Mouse (Mus musculus) olfactory bulb, adult 2 months (tissue): Measurements from ENCODE around the gene Lrba. TPM values are rescaled to one million over a fixed set of nuclear protein-coding genes. Genes with fewer than 3 reads are reported as not detected.

ENCODE experiments used
- H3K27ac ChIP-seq: fragments of 200-500 bp; 2 replicates; pipeline ENCODE4 v1.5.1; 2012; ENCODE audit warnings: low read depth, low read length; ENCODE audit not compliant: insufficient read depth
- H3K4me1 ChIP-seq: fragments of 200-500 bp; 2 replicates; pipeline ENCODE4 v1.6.1; 2012; ENCODE audit warnings: low read length; ENCODE audit not compliant: control insufficient read depth, insufficient read depth
- H3K4me3 ChIP-seq: fragments of 200-500 bp; 2 replicates; pipeline ENCODE4 v1.5.1; 2012; ENCODE audit warnings: mild to moderate bottlenecking, low read depth, low read length, moderate library complexity; ENCODE audit not compliant: insufficient read depth
- CTCF ChIP-seq: fragments of 200-500 bp; IDR thresholded peaks from 2 replicates; pipeline ENCODE4 v1.5.1; 2012; ENCODE audit warnings: low read depth, mild to moderate bottlenecking, low read length, moderate library complexity; ENCODE audit not compliant: insufficient read depth
- POLR2A ChIP-seq: fragments of 200-500 bp; IDR thresholded peaks from 2 replicates; pipeline ENCODE4 v1.6.1; 2012; ENCODE audit warnings: mild to moderate bottlenecking, low read depth, low read length, moderate library complexity; ENCODE audit not compliant: insufficient read depth
- WGBS: fragments of 180-500 bp; shearing (Covaris S2); methylation state at CpG from one replicate; pipeline ENCODE4 v1.1.7; 2018; 5-methylcytosine and 5-hydroxymethylcytosine counted together
- polyA plus RNA-seq: library from polyadenylated mRNA; stranded (reverse); fragments of >200 nt; gene quantifications from 2 replicates; pipeline ENCODE4 v1.2.4, GENCODE M21; 2012; ENCODE audit warnings: low replicate concordance; ENCODE audit not compliant: missing spikeins, insufficient read depth, insufficient read length

Lrba gene
- polyA plus RNA-seq, result not detected in 2 replicates

- under 1% methylated on average over 55 of the region's 55 CpGs for WGBS
- Histone ChIP-seq H3K4me3 (peak within 1 kb of the TSS; percentile 89), H3K27ac (peak within 1 kb of the TSS; percentile 96), H3K4me1 (no peaks in the 10 kb centered on the region; the same call in 1 of the 2 replicates)
- TF ChIP-seq CTCF (no peak; the same call in 1 of the 2 replicates), POLR2A (no peak; the same call in 1 of the 2 replicates)
These were observed at the start of gene Lrba for GRCm38 (mm10) chr3:86224564-86225421. Gene Lrba (plus strand): TSS chr3:86224680.

GRCm38 (mm10) chr3:86179714-86180113, 44.8 kb upstream of the Lrba start:
- H3K4me3 ChIP-seq, result no peak overlapping the region
- no peaks in the 10 kb centered on the region for H3K4me1 ChIP-seq
- H3K27ac ChIP-seq, result no peak overlapping the region
- WGBS, result 93% methylated on average over 7 of the region's 7 CpGs
- TF ChIP-seq POLR2A, result no peak
- no peak for TF ChIP-seq CTCF

GRCm38 (mm10) chr3:86181107-86181506, 43.4 kb upstream of the Lrba start:
- Histone ChIP-seq H3K4me3 (no peak overlapping the region), H3K27ac (no peak overlapping the region), H3K4me1 (no peaks in the 10 kb centered on the region)
- 49% methylated on average over 5 of the region's 5 CpGs for WGBS
- TF ChIP-seq CTCF (no peak), POLR2A (no peak)

DNA sequence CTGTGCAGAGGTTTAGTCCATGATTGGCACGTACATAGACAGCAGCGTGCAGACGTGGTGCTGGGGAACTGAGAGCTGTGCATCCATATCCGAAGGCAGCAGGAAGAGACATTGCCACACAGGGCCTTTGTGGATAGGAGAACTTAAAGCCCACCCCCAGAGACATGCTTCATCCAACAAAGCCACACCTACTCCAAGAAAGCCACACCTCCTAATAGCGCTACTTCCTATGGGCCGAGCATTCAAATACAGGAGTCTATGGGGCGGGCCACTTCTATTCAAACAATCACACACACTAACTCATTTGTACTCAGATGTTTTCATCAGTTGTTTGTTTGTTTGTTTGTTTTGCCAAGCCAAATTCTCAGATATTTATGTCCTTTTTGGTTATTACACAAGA, 39.9 kb upstream of the Lrba start:
- Histone ChIP-seq H3K4me3 (no peak overlapping the region), H3K27ac (no peak overlapping the region), H3K4me1 (no peaks in the 10 kb centered on the region)
- 92% methylated on average over 7 of the region's 7 CpGs for WGBS
- TF ChIP-seq CTCF (no peak), POLR2A (no peak)

DNA sequence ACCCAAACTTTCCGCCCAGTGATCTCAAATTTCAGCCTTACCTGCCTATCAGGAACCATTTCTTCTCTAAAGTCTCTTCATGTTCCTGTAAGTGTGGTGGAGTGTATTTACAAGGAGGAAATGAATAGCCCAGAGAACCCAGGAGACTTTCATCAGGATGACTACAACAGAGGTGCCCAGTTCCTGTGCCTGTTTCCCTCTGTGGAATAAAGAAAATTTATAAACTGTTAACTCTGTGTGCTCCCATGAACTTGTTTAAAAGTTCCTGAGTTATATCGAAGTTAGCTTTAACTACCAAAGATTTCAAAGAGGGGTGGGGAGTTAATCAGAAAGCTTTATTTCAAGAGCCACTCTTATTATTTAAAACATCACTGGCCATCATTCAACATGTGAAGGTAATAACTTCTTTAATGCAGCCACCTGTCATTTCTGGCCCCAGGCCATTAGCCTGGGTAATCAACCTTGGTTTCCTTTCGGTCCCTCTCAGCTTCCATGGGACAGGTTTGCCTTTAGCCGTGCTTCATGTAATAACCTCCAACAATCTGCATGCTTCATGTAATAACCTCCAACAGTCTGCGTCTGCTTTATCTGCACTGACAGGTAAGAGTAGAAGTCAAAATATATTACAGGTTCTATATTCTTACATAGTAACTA, 36.6 kb upstream of the Lrba start:
- WGBS, result 85% methylated on average over 5 of the region's 5 CpGs
- Histone ChIP-seq H3K4me1 (no peaks in the 10 kb centered on the region), H3K4me3 (no peak overlapping the region), H3K27ac (no peak overlapping the region)
- TF ChIP-seq POLR2A (no peak), CTCF (no peak)

- peaks cover 6% of the 10 kb centered on the region; the same call in 1 of the 2 replicates for H3K4me1 ChIP-seq
- peak overlapping the region; percentile 67 for H3K27ac ChIP-seq
- H3K4me3 ChIP-seq, result no peak overlapping the region
- TF ChIP-seq CTCF (no peak), POLR2A (no peak)
- WGBS, result 11% methylated on average over 15 of the region's 15 CpGs
These were observed 28.5 kb upstream of the Lrba start for GRCm38 (mm10) chr3:86195981-86196380.

- WGBS, result 39% methylated on average over 3 of the region's 3 CpGs
- no peak for TF ChIP-seq POLR2A
- TF ChIP-seq CTCF, result no peak
- H3K4me3 ChIP-seq, result no peak overlapping the region
These were observed 28.0 kb upstream of the Lrba start for GRCm38 (mm10) chr3:86196471-86196870.

DNA sequence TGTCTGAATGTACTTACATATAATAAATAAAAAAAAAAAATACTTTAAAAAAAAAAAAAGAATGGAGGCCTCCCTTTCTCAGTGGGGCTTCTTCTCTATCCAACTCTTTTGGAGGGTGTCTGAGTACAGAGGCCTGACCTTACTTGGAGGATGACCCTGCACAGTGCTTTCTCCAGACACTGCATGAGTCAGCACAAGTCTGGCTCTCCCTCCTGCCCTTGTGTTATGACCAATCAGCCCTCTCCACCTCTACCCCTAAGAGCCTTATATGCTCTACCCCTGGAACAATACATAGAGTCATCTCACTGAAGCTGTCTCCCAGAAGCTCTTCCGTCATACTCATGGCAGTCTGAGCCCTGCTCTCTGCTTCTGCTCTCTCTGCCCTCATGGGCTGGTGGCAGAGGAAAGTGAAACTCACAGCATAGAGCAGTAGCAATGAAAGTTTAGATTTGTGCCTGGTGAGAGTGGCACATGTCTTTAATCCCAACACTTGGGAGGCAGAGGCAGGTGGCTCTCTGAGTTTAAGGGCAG, 22.8 kb upstream of the Lrba start:
- Histone ChIP-seq H3K27ac (no peak overlapping the region), H3K4me3 (no peak overlapping the region), H3K4me1 (peaks cover 6% of the 10 kb centered on the region; the same call in 1 of the 2 replicates)
- TF ChIP-seq POLR2A (no peak), CTCF (no peak)
- WGBS, result 100% methylated on average over 1 of the region's 1 CpGs

More at GRCm38 (mm10) chr3:86196471-86196870, 28.0 kb upstream of the Lrba start:
- H3K4me1 ChIP-seq, result peaks cover 6% of the 10 kb centered on the region; the same call in 1 of the 2 replicates
- H3K27ac ChIP-seq, result peak overlapping the region; percentile 67
